Mouse (Mus musculus) forebrain, embryonic 15.5 days (tissue): ENCODE results near the gene Pias3. TPM values are rescaled to one million over a fixed set of nuclear protein-coding genes. Genes with fewer than 3 reads are reported as not detected.

ENCODE experiments used
- ATAC-seq: fragments of 200-750 bp; cut with Nextera tagmentation; replicated peaks from 2 replicates; pipeline ENCODE4 v1.8.0; 2017; ENCODE audit warnings: mild to moderate bottlenecking, moderate TSS enrichment, moderate library complexity
- H3K27ac ChIP-seq: fragments of 300-500 bp; sonication (generic); replicated peaks from 2 replicates; pipeline ENCODE4 v1.5.1; 2015; ENCODE audit warnings: mild to moderate bottlenecking, inconsistent platforms
- H3K27me3 ChIP-seq: fragments of 300-500 bp; sonication (generic); 2 replicates; pipeline ENCODE4 v1.6.1; 2015; ENCODE audit warnings: inconsistent platforms
- H3K36me3 ChIP-seq: fragments of 300-500 bp; sonication (generic); 2 replicates; pipeline ENCODE4 v1.6.1; 2015; ENCODE audit warnings: mild to moderate bottlenecking, inconsistent platforms
- H3K4me1 ChIP-seq: fragments of 300-500 bp; sonication (generic); 2 replicates; pipeline ENCODE4 v1.6.1; 2015; ENCODE audit warnings: inconsistent platforms
- H3K4me2 ChIP-seq: fragments of 300-500 bp; sonication (generic); replicated peaks from 2 replicates; pipeline ENCODE4 v1.6.1; 2015; ENCODE audit warnings: mild to moderate bottlenecking, inconsistent platforms
- H3K4me3 ChIP-seq: fragments of 300-500 bp; sonication (generic); 2 replicates; pipeline ENCODE4 v1.5.1; 2015; ENCODE audit warnings: mild to moderate bottlenecking, inconsistent platforms
- H3K9ac ChIP-seq: fragments of 300-500 bp; sonication (generic); replicated peaks from 2 replicates; pipeline ENCODE4 v1.6.1; 2015; ENCODE audit warnings: mild to moderate bottlenecking, inconsistent platforms
- H3K9me3 ChIP-seq: fragments of 300-500 bp; sonication (generic); 2 replicates; pipeline ENCODE4 v1.6.1; 2016; ENCODE audit warnings: inconsistent platforms
- WGBS: fragments of 180-500 bp; shearing (Covaris S2); methylation state at CpG from one replicate; pipeline ENCODE4 v1.1.7; 2015; ENCODE audit warnings: mixed read lengths; 5-methylcytosine and 5-hydroxymethylcytosine counted together
- polyA plus RNA-seq: library from polyadenylated mRNA; unstranded; fragments of >200 nt; fragmentation: Nextera tagmentation; extraction: Ambion mirVana; gene quantifications from 2 replicates; pipeline ENCODE4 v1.2.1, GENCODE M21; 2015

Gene Pias3
- polyA plus RNA-seq, 1 experiment from 2014 or later, result 28.9 TPM

GRCm38 (mm10) chr3:96708684-96709064 lies 12.5 kb downstream of the Pias3 start:
- H3K36me3 ChIP-seq, result peaks cover 43% of the 10 kb centered on the region
- H3K27ac ChIP-seq, result no peak overlapping the region
- ATAC-seq, result no peak; the same call in 1 of the 2 replicates
- peak overlapping the region; percentile 98 for H3K4me2 ChIP-seq
- H3K9ac ChIP-seq, result peak overlapping the region; percentile 81; the same call in 1 of the 2 replicates
- H3K27me3 ChIP-seq, result no peaks in the 10 kb centered on the region
- peaks cover 6% of the 10 kb centered on the region; the same call in 1 of the 2 replicates for H3K4me1 ChIP-seq
- peak overlapping the region; percentile 60; the same call in 1 of the 2 replicates for H3K4me3 ChIP-seq
- no peaks in the 10 kb centered on the region for H3K9me3 ChIP-seq
- 51% methylated on average over 2 of the region's 2 CpGs for WGBS

DNA sequence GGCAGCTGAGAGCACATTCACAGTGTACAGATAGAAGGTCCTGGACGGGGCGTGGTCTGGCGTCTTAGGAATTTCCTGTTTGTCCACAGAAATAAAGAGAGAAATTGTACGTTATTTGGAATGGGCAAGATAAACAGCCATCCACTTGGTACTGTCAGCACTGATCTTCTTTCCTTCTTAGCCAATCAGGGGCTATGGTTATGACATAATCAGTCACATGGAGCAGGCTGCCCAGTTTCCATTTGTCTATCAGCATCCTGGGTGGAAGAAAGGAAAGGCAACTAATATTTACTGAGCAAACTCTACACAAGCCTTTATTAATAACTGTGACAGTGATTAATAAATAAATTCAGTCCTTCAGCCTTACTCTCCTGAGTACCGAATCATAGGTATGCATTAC lies 18.1 kb downstream of the Pias3 start:
- no peaks in the 10 kb centered on the region for H3K9me3 ChIP-seq
- WGBS, result 94% methylated on average over 5 of the region's 5 CpGs
- no peak for ATAC-seq
- H3K4me2 ChIP-seq, result no peak overlapping the region
- H3K27me3 ChIP-seq, result no peaks in the 10 kb centered on the region
- H3K4me3 ChIP-seq, result no peak overlapping the region
- H3K27ac ChIP-seq, result no peak overlapping the region
- H3K36me3 ChIP-seq, result peaks cover 54% of the 10 kb centered on the region
- H3K9ac ChIP-seq, result no peak overlapping the region
- no peaks in the 10 kb centered on the region for H3K4me1 ChIP-seq

DNA sequence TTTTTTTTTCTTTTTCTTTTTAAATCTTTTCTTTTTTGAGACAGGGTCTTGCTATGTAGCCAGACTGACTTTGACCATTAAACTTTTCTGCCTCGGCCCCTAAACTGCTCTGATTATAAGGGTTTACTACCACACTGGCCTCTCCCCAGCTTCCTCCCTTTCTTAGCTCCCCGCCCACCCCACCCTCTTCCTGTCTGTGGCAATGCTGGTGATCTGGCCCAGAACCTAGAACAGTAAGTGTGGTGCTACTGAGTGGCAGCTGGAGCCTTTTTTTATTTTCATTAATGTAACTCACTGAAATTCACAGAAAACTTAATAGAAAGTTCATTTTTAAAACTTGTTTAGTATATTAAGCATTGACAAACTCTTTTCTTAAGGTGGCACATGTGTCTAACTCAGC lies 19.7 kb downstream of the Pias3 start:
- H3K4me1 ChIP-seq, result no peaks in the 10 kb centered on the region
- no peak overlapping the region for H3K27ac ChIP-seq
- peaks cover 47% of the 10 kb centered on the region for H3K36me3 ChIP-seq
- no peak for ATAC-seq
- H3K9ac ChIP-seq, result no peak overlapping the region
- WGBS, result 86% methylated on average over 2 of the region's 2 CpGs
- H3K27me3 ChIP-seq, result no peaks in the 10 kb centered on the region
- no peak overlapping the region for H3K4me3 ChIP-seq
- H3K4me2 ChIP-seq, result no peak overlapping the region
- no peaks in the 10 kb centered on the region for H3K9me3 ChIP-seq

- 35% methylated on average over 14 of the region's 14 CpGs for WGBS
- Histone ChIP-seq H3K4me1 (no peaks in the 10 kb centered on the region), H3K4me3 (no peak overlapping the region), H3K36me3 (peaks cover 35% of the 10 kb centered on the region), H3K4me2 (no peak overlapping the region), H3K27ac (no peak overlapping the region), H3K9me3 (no peaks in the 10 kb centered on the region), H3K9ac (no peak overlapping the region), H3K27me3 (no peaks in the 10 kb centered on the region)
- no peak for ATAC-seq
These were observed 23.0 kb downstream of the Pias3 start for GRCm38 (mm10) chr3:96719173-96719572.

DNA sequence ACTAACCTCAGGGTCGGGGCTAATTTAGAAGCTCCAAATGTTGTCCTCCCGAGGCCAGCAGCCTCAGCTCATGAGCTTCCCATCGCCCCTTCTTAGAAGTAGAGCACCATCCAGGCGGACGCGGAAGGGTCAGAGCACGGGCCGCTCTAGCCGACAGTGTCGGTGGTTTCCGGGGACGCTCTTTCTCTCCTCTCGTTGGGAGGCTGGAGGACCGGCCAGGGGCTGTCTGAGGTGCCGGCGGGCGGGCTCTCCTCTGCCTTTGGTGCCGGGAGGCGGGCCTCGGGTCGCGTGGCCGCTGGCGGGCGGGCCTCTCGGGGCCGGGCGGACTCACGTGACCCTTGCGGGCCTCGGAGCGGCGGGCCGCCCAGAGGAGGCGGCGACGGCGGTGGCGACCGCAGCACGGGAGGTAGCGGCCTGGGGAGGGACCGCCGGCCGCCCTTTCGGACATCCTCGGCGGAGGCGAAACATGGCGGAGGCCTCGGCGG lies 31.2 kb downstream of the Pias3 start, which contains the start of the genes Polr3c and Rnf115:
Polr3c (minus strand) TSS at position 286 of the 485 bp plus-strand sequence.
Rnf115 (plus strand) TSS at position 322 of the 485 bp plus-strand sequence.
- H3K27me3 ChIP-seq, result no peaks in the 10 kb centered on the region
- peaks cover 7% of the 10 kb centered on the region for H3K36me3 ChIP-seq
- H3K4me3 ChIP-seq, result peak within 1 kb of the TSS; percentile 87
- H3K4me1 ChIP-seq, result peaks cover 28% of the 10 kb centered on the region
- WGBS, result under 1% methylated on average over 52 of the region's 52 CpGs
- H3K9me3 ChIP-seq, result no peaks in the 10 kb centered on the region
- peak; percentile 98 for ATAC-seq
- H3K4me2 ChIP-seq, result peak within 1 kb of the TSS; percentile 54
- peak within 1 kb of the TSS; percentile 79 for H3K27ac ChIP-seq
- H3K9ac ChIP-seq, result peak within 1 kb of the TSS; percentile 73

GRCm38 (mm10) chr3:96727828-96728633 lies 31.8 kb downstream of the Pias3 start:
- WGBS, result under 1% methylated on average over 42 of the region's 42 CpGs
- ATAC-seq, result peak; percentile 69
- H3K9me3 ChIP-seq, result no peaks in the 10 kb centered on the region

GRCm38 (mm10) chr3:96728634-96729402 lies 32.6 kb downstream of the Pias3 start:
- peak overlapping the region; percentile 73 for H3K9ac ChIP-seq
- peak overlapping the region; percentile 79 for H3K27ac ChIP-seq
- peak overlapping the region; percentile 87 for H3K4me3 ChIP-seq
- no peaks in the 10 kb centered on the region for H3K27me3 ChIP-seq
- H3K36me3 ChIP-seq, result peaks cover under 1% of the 10 kb centered on the region; the same call in 1 of the 2 replicates
- peaks cover 28% of the 10 kb centered on the region for H3K4me1 ChIP-seq
- H3K9me3 ChIP-seq, result no peaks in the 10 kb centered on the region
- H3K4me2 ChIP-seq, result peak overlapping the region; percentile 54
- WGBS, result 31% methylated on average over 7 of the region's 7 CpGs
- no peak for ATAC-seq

More at GRCm38 (mm10) chr3:96727828-96728633, 31.8 kb downstream of the Pias3 start:
- Histone ChIP-seq H3K4me1 (peaks cover 28% of the 10 kb centered on the region), H3K4me2 (peak overlapping the region; percentile 54), H3K36me3 (peaks cover 3% of the 10 kb centered on the region; the same call in 1 of the 2 replicates), H3K27ac (peak overlapping the region; percentile 79), H3K9ac (peak overlapping the region; percentile 73), H3K27me3 (no peaks in the 10 kb centered on the region), H3K4me3 (peak overlapping the region; percentile 87)

DNA sequence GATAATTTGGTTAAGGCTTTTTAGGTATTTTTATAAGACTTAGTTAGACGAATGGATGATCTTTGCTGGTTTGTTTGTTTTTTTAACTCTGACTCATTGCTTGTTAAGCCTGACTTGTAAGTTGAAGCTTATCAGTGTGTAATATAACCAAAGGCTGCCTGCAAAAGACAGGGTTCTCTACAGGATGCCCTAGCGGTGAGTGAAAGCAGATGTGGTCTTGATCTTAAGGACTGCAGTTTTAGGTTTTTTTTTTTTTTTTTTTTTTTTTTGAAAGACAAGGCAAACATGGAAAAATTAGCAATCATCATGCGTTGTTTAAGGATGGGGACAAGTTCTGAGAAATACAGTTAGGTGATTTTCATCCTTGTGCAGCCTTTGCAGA lies 33.2 kb downstream of the Pias3 start:
- Histone ChIP-seq H3K4me1 (peaks cover 28% of the 10 kb centered on the region), H3K9me3 (no peaks in the 10 kb centered on the region), H3K27me3 (no peaks in the 10 kb centered on the region), H3K4me3 (no peak overlapping the region), H3K27ac (no peak overlapping the region), H3K4me2 (peak overlapping the region; percentile 54; the same call in 1 of the 2 replicates), H3K9ac (peak overlapping the region; percentile 73; the same call in 1 of the 2 replicates), H3K36me3 (no peaks in the 10 kb centered on the region)
- WGBS, result 85% methylated on average over 3 of the region's 3 CpGs
- ATAC-seq, result no peak

DNA sequence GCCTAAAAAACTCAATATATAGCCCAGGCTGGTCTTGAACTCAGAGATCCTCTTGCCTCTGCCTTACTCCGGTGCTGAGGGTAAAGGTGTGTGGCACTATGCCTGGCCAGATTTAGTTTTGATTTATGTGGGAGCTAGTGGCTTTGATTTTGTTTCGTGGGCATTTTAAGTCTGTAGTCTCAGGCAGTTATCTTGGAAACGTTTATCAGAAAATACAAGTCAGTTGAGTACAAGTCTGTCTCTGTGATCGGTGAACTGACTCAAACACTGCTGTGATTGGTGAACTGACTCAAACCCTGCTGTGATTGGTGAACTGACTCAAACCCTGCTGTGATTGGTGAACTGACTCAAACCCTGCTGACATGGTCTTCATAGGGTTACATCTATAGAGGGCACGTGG lies 34.6 kb downstream of the Pias3 start:
- Histone ChIP-seq H3K4me3 (no peak overlapping the region), H3K9me3 (no peaks in the 10 kb centered on the region)
- WGBS, result 78% methylated on average over 5 of the region's 5 CpGs

GRCm38 (mm10) chr3:96733984-96734383 lies 37.8 kb downstream of the Pias3 start:
- Histone ChIP-seq H3K4me3 (no peak overlapping the region), H3K27me3 (no peaks in the 10 kb centered on the region), H3K36me3 (no peaks in the 10 kb centered on the region), H3K4me2 (no peak overlapping the region), H3K9me3 (no peaks in the 10 kb centered on the region), H3K4me1 (peaks cover 10% of the 10 kb centered on the region), H3K9ac (no peak overlapping the region), H3K27ac (no peak overlapping the region)
- WGBS, result 100% methylated on average over 1 of the region's 1 CpGs
- no peak for ATAC-seq

More for the DNA sequence above, 34.6 kb downstream of the Pias3 start:
- H3K27ac ChIP-seq, result no peak overlapping the region
- no peaks in the 10 kb centered on the region for H3K36me3 ChIP-seq
- ATAC-seq, result no peak
- no peaks in the 10 kb centered on the region for H3K27me3 ChIP-seq
- no peak overlapping the region for H3K4me2 ChIP-seq
- H3K9ac ChIP-seq, result no peak overlapping the region
- H3K4me1 ChIP-seq, result peaks cover 25% of the 10 kb centered on the region

- H3K36me3 ChIP-seq, result no peaks in the 10 kb centered on the region
- 86% methylated on average over 2 of the region's 2 CpGs for WGBS
- H3K9ac ChIP-seq, result no peak overlapping the region
- no peak overlapping the region for H3K27ac ChIP-seq
- H3K4me1 ChIP-seq, result no peaks in the 10 kb centered on the region
- H3K4me2 ChIP-seq, result no peak overlapping the region
- H3K9me3 ChIP-seq, result no peaks in the 10 kb centered on the region
- ATAC-seq, result no peak
- no peaks in the 10 kb centered on the region for H3K27me3 ChIP-seq
- H3K4me3 ChIP-seq, result no peak overlapping the region
These were observed 39.0 kb downstream of the Pias3 start for GRCm38 (mm10) chr3:96735200-96735599.
